Mouse (Mus musculus) MEL (cell line): ENCODE measurements around the gene Fas. TPM values are rescaled to one million over a fixed set of nuclear protein-coding genes. Genes with fewer than 3 reads are reported as not detected.

Experiments
- DNase-seq: peaks from one replicate; pipeline ENCODE4 v3.0.0; 2011; ENCODE audit warnings: low read depth, low spot score
- H3K27ac ChIP-seq: 2 replicates; pipeline ENCODE4 v1.5.1; 2012; ENCODE audit warnings: low read depth, mild to moderate bottlenecking, control low read depth, low read length, moderate library complexity; ENCODE audit not compliant: control insufficient read depth
- H3K27me3 ChIP-seq, 2 experiments: fragments of 150-350 bp in 1 of 2; sonication (generic) in 1 of 2; 2 replicates each; pipeline ENCODE4 v1.6.1; 2012; ENCODE audit warnings: low read length in 2 of 2, mild to moderate bottlenecking in 2 of 2, improper control_type of control experiment in 1 of 2, moderate library complexity in 1 of 2; ENCODE audit not compliant: insufficient read depth in 2 of 2, control insufficient read depth in 1 of 2
- H3K36me3 ChIP-seq, 2 experiments: 2 replicates each; pipeline ENCODE4 v1.6.1; 2012 to 2014; ENCODE audit warnings: low read length in 2 of 2, improper control_type of control experiment in 1 of 2, inconsistent platforms in 1 of 2, mild to moderate bottlenecking in 1 of 2; ENCODE audit not compliant: insufficient read depth in 2 of 2, control insufficient read depth in 1 of 2
- H3K4me1 ChIP-seq, 2 experiments: fragments of 150-350 bp in 1 of 2; sonication (generic) in 1 of 2; 2 replicates each; pipeline ENCODE4 v1.6.1; 2012; ENCODE audit warnings: low read length in 2 of 2, improper control_type of control experiment in 1 of 2, mild to moderate bottlenecking in 1 of 2; ENCODE audit not compliant: insufficient read depth in 2 of 2, control insufficient read depth in 1 of 2
- H3K4me3 ChIP-seq, 2 experiments: fragments of 150-350 bp in 1 of 2; sonication (generic) in 1 of 2; 2 replicates each; pipeline ENCODE4 v1.5.1; 2012; ENCODE audit warnings: low read depth in 2 of 2, low read length in 2 of 2, mild to moderate bottlenecking in 2 of 2, moderate library complexity in 2 of 2, control low read depth in 1 of 2, improper control_type of control experiment in 1 of 2; ENCODE audit not compliant: control insufficient read depth in 1 of 2, insufficient read depth in 1 of 2
- H3K79me2 ChIP-seq: 2 replicates; pipeline ENCODE4 v1.6.1; 2012; ENCODE audit warnings: mild to moderate bottlenecking, low read length, moderate library complexity; ENCODE audit not compliant: control insufficient read depth, poor library complexity, insufficient read depth
- H3K9ac ChIP-seq: 2 replicates; pipeline ENCODE4 v1.6.1; 2012; ENCODE audit warnings: low read depth, mild to moderate bottlenecking, control low read depth, low read length, moderate library complexity; ENCODE audit not compliant: control insufficient read depth, poor library complexity, severe bottlenecking
- H3K9me3 ChIP-seq: fragments of 150-350 bp; sonication (generic); replicated peaks from 2 replicates; pipeline ENCODE4 v1.6.1; 2012; ENCODE audit warnings: mild to moderate bottlenecking, low read length, improper control_type of control experiment, moderate library complexity; ENCODE audit not compliant: insufficient read depth
- BHLHE40 ChIP-seq: IDR thresholded peaks from 2 replicates; pipeline ENCODE4 v1.6.1; 2012; ENCODE audit warnings: low read depth, mild to moderate bottlenecking, inconsistent platforms, low read length, improper control_type of control experiment, borderline replicate concordance
- CHD2 ChIP-seq: IDR thresholded peaks from 2 replicates; pipeline ENCODE4 v1.6.1; 2011; ENCODE audit warnings: low read length, improper control_type of control experiment
- ELF1 ChIP-seq: IDR thresholded peaks from 2 replicates; pipeline ENCODE4 v1.6.1; 2014; ENCODE audit warnings: low read depth, mild to moderate bottlenecking, inconsistent platforms, low read length, improper control_type of control experiment, moderate library complexity
- ETS1 ChIP-seq: IDR thresholded peaks from 2 replicates; pipeline ENCODE4 v1.6.1; 2012; ENCODE audit warnings: low read depth, mild to moderate bottlenecking, inconsistent platforms, low read length, improper control_type of control experiment, moderate library complexity
- GABPA ChIP-seq: IDR thresholded peaks from 2 replicates; pipeline ENCODE4 v1.6.1; 2012; ENCODE audit warnings: low read depth, mild to moderate bottlenecking, inconsistent platforms, low read length, improper control_type of control experiment, moderate library complexity
- JUND ChIP-seq: IDR thresholded peaks from 2 replicates; pipeline ENCODE4 v1.6.1; 2011; ENCODE audit warnings: low read depth, mild to moderate bottlenecking, improper control_type of control experiment, low read length
- KAT2A ChIP-seq: conservative IDR thresholded peaks from 2 replicates; pipeline ENCODE4 v1.6.1; 2012; ENCODE audit warnings: low read depth, low read length, improper control_type of control experiment, inconsistent platforms
- MXI1 ChIP-seq: IDR thresholded peaks from 2 replicates; pipeline ENCODE4 v1.6.1; 2011; ENCODE audit warnings: mild to moderate bottlenecking, low read depth, low read length, improper control_type of control experiment
- MYC ChIP-seq: IDR thresholded peaks from 2 replicates; pipeline ENCODE4 v1.6.1; 2011; ENCODE audit warnings: low read depth, mild to moderate bottlenecking, low read length, improper control_type of control experiment, moderate library complexity
- POLR2AphosphoS2 ChIP-seq: IDR thresholded peaks from 2 replicates; pipeline ENCODE4 v1.6.1; 2011; ENCODE audit warnings: low read length, improper control_type of control experiment
- POLR2AphosphoS5 ChIP-seq: IDR thresholded peaks from 2 replicates; pipeline ENCODE4 v1.6.1; 2012; ENCODE audit warnings: low read depth, borderline replicate concordance, mild to moderate bottlenecking, inconsistent platforms, low read length, moderate library complexity, mixed read lengths
- RAD21 ChIP-seq: IDR thresholded peaks from 2 replicates; pipeline ENCODE4 v1.6.1; 2011; ENCODE audit warnings: mild to moderate bottlenecking, low read depth, low read length, improper control_type of control experiment
- RCOR1 ChIP-seq: IDR thresholded peaks from 2 replicates; pipeline ENCODE4 v1.6.1; 2012; ENCODE audit warnings: low read depth, mild to moderate bottlenecking, inconsistent platforms, low read length, improper control_type of control experiment
- TAL1 ChIP-seq: IDR thresholded peaks from 2 replicates; pipeline ENCODE4 v1.6.1; 2012; ENCODE audit warnings: mild to moderate bottlenecking, inconsistent platforms, low read length, moderate library complexity, mixed read lengths
- TBP ChIP-seq: IDR thresholded peaks from 2 replicates; pipeline ENCODE4 v1.8.0; 2011; ENCODE audit warnings: low read depth, low read length, improper control_type of control experiment
- ZC3H11A ChIP-seq: IDR thresholded peaks from 2 replicates; pipeline ENCODE4 v1.6.1; 2012; ENCODE audit warnings: low read depth, mild to moderate bottlenecking, inconsistent platforms, low read length, improper control_type of control experiment
- ZMIZ1 ChIP-seq: IDR thresholded peaks from 2 replicates; pipeline ENCODE4 v1.6.1; 2012; ENCODE audit warnings: low read depth, mild to moderate bottlenecking, inconsistent platforms, low read length, improper control_type of control experiment, moderate library complexity
- ZNF384 ChIP-seq: IDR thresholded peaks from 2 replicates; pipeline ENCODE4 v1.6.1; 2012; ENCODE audit warnings: low read depth, mild to moderate bottlenecking, inconsistent platforms, low read length, improper control_type of control experiment
- polyA plus RNA-seq, 2 experiments: library from polyadenylated mRNA; stranded (reverse) in 1 of 2; unstranded in 1 of 2; fragments of >175 nt in 1 of 2; fragments of >200 nt in 1 of 2; gene quantifications; 2 replicates each; pipeline versions ENCODE4 v1.2.1 to v1.2.4; 2012; ENCODE audit warnings: low replicate concordance in 2 of 2, low read depth in 1 of 2; ENCODE audit not compliant: insufficient read length in 2 of 2, insufficient read depth in 1 of 2, missing spikeins in 1 of 2
- total RNA-seq: library from RNA; depleted of rRNA; stranded (reverse); fragments of 300-350 nt; gene quantifications from 2 replicates; pipeline ENCODE4 v1.2.3, GENCODE M21; 2012

The Fas gene
- total and polyA plus RNA-seq, 3 experiments, result not detected

DNA sequence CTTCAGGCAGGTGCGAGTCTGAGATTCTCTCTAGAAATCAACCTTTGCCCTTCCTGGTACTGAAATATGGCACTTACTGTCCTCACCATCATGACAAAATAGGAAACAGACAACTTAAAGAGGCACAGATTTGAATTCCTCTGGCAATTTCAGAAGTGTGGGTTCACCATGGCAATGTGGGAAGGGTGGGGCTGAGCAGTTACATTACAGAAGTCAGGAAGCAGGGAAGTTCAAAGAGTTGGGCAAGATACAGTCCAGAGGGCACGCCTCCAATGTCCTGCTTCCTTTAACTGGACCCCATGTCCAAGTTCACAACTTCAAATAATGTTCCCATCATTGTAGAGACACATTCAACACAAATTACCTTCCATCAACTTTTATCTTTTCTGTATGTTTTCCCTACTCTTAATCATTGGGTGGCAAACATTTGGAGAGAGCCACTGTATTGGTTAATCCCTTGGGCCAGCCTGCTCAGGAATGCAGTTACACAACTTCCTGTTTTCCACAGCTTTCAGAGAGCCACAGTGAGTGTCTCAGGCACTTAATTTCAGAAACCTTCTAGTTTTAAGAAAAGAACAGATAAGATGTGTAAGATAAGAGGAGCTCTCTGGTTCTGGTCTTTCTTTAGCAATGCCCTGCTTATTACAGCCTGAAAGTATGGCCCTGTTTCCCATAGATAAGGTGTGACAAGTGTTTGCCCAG is 28.0 kb upstream of the Fas start:
- Histone ChIP-seq H3K79me2 (no peaks in the 10 kb centered on the region), H3K9ac (no peak overlapping the region), H3K9me3 (no peaks in the 10 kb centered on the region), H3K27me3 (peaks cover 0 to 3% of the 10 kb centered on the region in 2 experiments; a peak in 2 of 4 replicates), H3K27ac (no peak overlapping the region), H3K4me3 (no peak overlapping the region), H3K36me3 (no peaks in the 10 kb centered on the region), H3K4me1 (no peaks in the 10 kb centered on the region)
- DNase-seq, result no peak
- TF ChIP-seq TBP, result no peak
- no peak for TF ChIP-seq TAL1
- TF ChIP-seq CHD2, result no peak
- no peak for TF ChIP-seq ZMIZ1
- no peak for TF ChIP-seq POLR2AphosphoS2
- no peak for TF ChIP-seq KAT2A
- no peak for TF ChIP-seq ELF1
- no peak for TF ChIP-seq POLR2AphosphoS5
- no peak for TF ChIP-seq MXI1

DNA sequence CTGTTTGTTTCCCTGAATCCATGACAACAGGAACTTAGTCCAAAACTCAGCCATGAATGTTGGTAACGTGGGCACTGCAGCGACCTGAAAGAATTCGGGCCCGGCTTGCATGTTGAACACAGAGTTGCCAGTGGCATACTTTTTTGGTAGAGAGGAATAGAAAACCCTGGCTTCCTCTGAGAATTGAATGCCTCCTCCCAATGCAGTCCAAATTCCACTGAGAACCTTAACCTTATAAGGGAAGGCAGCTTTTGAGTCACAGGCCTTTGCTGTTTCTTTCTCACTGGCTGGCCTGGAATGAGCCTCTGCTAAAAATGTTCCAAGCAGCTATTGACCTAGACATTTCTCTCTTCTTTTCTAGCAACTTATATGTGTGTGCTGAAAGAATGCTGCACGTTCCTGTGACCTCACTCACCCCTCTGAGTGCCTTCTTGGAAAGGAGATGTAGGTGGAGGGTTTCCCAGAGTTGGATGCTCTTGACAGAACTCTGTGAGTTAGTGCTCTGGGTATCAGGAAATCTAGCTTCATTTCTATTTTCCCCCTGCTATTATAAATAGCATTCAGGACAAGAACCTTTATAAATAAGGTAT is 24.8 kb upstream of the Fas start:
- Histone ChIP-seq H3K9ac (no peak overlapping the region), H3K27me3 (no peaks in the 10 kb centered on the region; a peak in 2 of 4 replicates), H3K4me3 (no peak overlapping the region), H3K27ac (no peak overlapping the region), H3K79me2 (no peaks in the 10 kb centered on the region), H3K36me3 (peaks cover 0 to 7% of the 10 kb centered on the region in 2 experiments; a peak in 2 of 4 replicates), H3K9me3 (no peaks in the 10 kb centered on the region), H3K4me1 (peaks cover 3 to 11% of the 10 kb centered on the region in 2 experiments; a peak in 3 of 4 replicates)
- TF ChIP-seq TBP (no peak), ZC3H11A (no peak), JUND (no peak), ZMIZ1 (no peak), ZNF384 (no peak), MYC (no peak), BHLHE40 (no peak), MXI1 (no peak), ETS1 (no peak), RAD21 (no peak), RCOR1 (no peak), GABPA (no peak)
- DNase-seq, result no peak
